Mouse (Mus musculus): ENCODE measurements around the gene Csf3. TPM values are rescaled to one million over a fixed set of nuclear protein-coding genes. Genes with fewer than 3 reads are reported as not detected.

Gene Csf3
- total and polyA plus RNA-seq, 3 experiments, result 0.21 TPM; not detected in 2

- dilution Hi-C loops (cut with MboI; ENCODE audit: extremely low pct_ligation_motif_present, extremely low pct_unique_long_range_greater_than_20kb, low sequenced_read_pairs), result no loop called here
- Histone ChIP-seq H3K9me3 (replicated peaks; ENCODE audit: low read length) (peaks cover under 1% of the 10 kb centered on the region), H3K9ac (ENCODE audit: insufficient read depth, low read depth) (no peak overlapping the region), H3K27me3 (replicated peaks) (peaks cover 70% of the 10 kb centered on the region), H3K79me2 (replicated peaks; ENCODE audit: control insufficient read depth, extremely low read depth, insufficient read depth, poor library complexity, severe bottlenecking) (no peaks in the 10 kb centered on the region), H3K27ac (ENCODE audit: insufficient read depth, low read depth) (no peak overlapping the region), H3K4me2 (ENCODE audit: insufficient read depth, low read depth, poor library complexity, severe bottlenecking) (no peak overlapping the region), H3K4me3 (replicated peaks in 1 of 3; ENCODE audit: low read depth in 2 of 3, low read length in 2 of 3, poor library complexity in 1 of 3) (no peak overlapping the region), H3K36me3 (replicated peaks in 1 of 2; ENCODE audit: control insufficient read depth in 1 of 2, insufficient read depth in 1 of 2, low read length in 1 of 2) (no peaks in the 10 kb centered on the region), H3K4me1 (ENCODE audit: control insufficient read depth in 1 of 2, insufficient read depth in 2 of 2) (peaks cover 6 to 7% of the 10 kb centered on the region in 2 experiments)
- no peak for DNase-seq (ENCODE audit: extremely low read depth)
- TF ChIP-seq MAFK (IDR thresholded peaks at IDR 0.05; ENCODE audit: insufficient replicate concordance, low read length) (peak; percentile 30; the same call in 1 of the 2 replicates), JUN (IDR thresholded peaks at IDR 0.05; ENCODE audit: insufficient read depth, low read depth, low read length) (no peak), CHD1 (IDR thresholded peaks at IDR 0.05; ENCODE audit: low read depth, low read length) (no peak), JUND (conservative IDR thresholded peaks at IDR 0.05; ENCODE audit: low read depth, low read length) (no peak), ETS1 (conservative IDR thresholded peaks at IDR 0.05; ENCODE audit: low read depth, low read length) (no peak), USF2 (conservative IDR thresholded peaks at IDR 0.05; ENCODE audit: low read depth, low read length) (no peak), ELF1 (IDR thresholded peaks at IDR 0.05; ENCODE audit: low read depth, low read length) (no peak)
- in situ Hi-C loops (cut with MboI; ENCODE audit: low pct_ligation_motif_present, low pct_unique_long_range_greater_than_20kb, low sequenced_read_pairs), result no loop called here
These were observed 38.9 kb downstream of the Csf3 start for GRCm38 (mm10) chr11:98740026-98740392.

- Histone ChIP-seq H3K27me3 (replicated peaks) (peaks cover 70% of the 10 kb centered on the region), H3K4me1 (ENCODE audit: control insufficient read depth in 1 of 2, insufficient read depth in 2 of 2) (peaks cover 6 to 8% of the 10 kb centered on the region in 2 experiments), H3K4me3 (replicated peaks in 1 of 3; ENCODE audit: low read depth in 2 of 3, low read length in 2 of 3, poor library complexity in 1 of 3) (peak within 1 kb of the TSS; percentile 27 to 81 (median 62)), H3K9ac (ENCODE audit: insufficient read depth, low read depth) (peak within 1 kb of the TSS; percentile 88), H3K27ac (ENCODE audit: insufficient read depth, low read depth) (no peak within 1 kb of the TSS), H3K4me2 (ENCODE audit: insufficient read depth, low read depth, poor library complexity, severe bottlenecking) (peak within 1 kb of the TSS; percentile 99), H3K9me3 (replicated peaks; ENCODE audit: low read length) (no peaks in the 10 kb centered on the region), H3K79me2 (replicated peaks; ENCODE audit: control insufficient read depth, extremely low read depth, insufficient read depth, poor library complexity, severe bottlenecking) (no peaks in the 10 kb centered on the region), H3K36me3 (replicated peaks in 1 of 2; ENCODE audit: control insufficient read depth in 1 of 2, insufficient read depth in 1 of 2, low read length in 1 of 2) (no peaks in the 10 kb centered on the region)
- dilution Hi-C loops (cut with MboI; ENCODE audit: extremely low pct_ligation_motif_present, extremely low pct_unique_long_range_greater_than_20kb, low sequenced_read_pairs), result no loop called here
- DNase-seq (ENCODE audit: extremely low read depth), result no peak
- in situ Hi-C loops (cut with MboI; ENCODE audit: low pct_ligation_motif_present, low pct_unique_long_range_greater_than_20kb, low sequenced_read_pairs), result no loop called here
- no peak for TF ChIP-seq ELF1 (IDR thresholded peaks at IDR 0.05; ENCODE audit: low read depth, low read length)
- no peak for TF ChIP-seq MEF2A (IDR thresholded peaks at IDR 0.05; ENCODE audit: borderline replicate concordance, low read depth, low read length)
- TF ChIP-seq HCFC1 (IDR thresholded peaks at IDR 0.05; ENCODE audit: low read depth, low read length), result no peak
- TF ChIP-seq NRF1 (IDR thresholded peaks at IDR 0.05; ENCODE audit: low read depth, low read length), result peak; percentile 67
- no peak; the same call in 1 of the 2 replicates for TF ChIP-seq MAZ (IDR thresholded peaks at IDR 0.05; ENCODE audit: low read depth, low read length)
- TF ChIP-seq USF1 (IDR thresholded peaks at IDR 0.05; ENCODE audit: low read depth, low read length), result no peak
- no peak for TF ChIP-seq ETS1 (conservative IDR thresholded peaks at IDR 0.05; ENCODE audit: low read depth, low read length)
- TF ChIP-seq EP300 (IDR thresholded peaks at IDR 0.05; ENCODE audit: low read length), result no peak
- no peak for TF ChIP-seq CHD2 (IDR thresholded peaks at IDR 0.05; ENCODE audit: low read length)
- no peak for TF ChIP-seq ZKSCAN1 (IDR thresholded peaks at IDR 0.05; ENCODE audit: borderline replicate concordance, low read depth, low read length)
- TF ChIP-seq JUN (IDR thresholded peaks at IDR 0.05; ENCODE audit: insufficient read depth, low read depth, low read length), result no peak
- no peak for TF ChIP-seq TBP (conservative IDR thresholded peaks at IDR 0.05; ENCODE audit: low read depth, low read length)
- TF ChIP-seq GABPA (IDR thresholded peaks at IDR 0.05; ENCODE audit: insufficient replicate concordance, low read depth, low read length), result no peak
- TF ChIP-seq CHD1 (IDR thresholded peaks at IDR 0.05; ENCODE audit: low read depth, low read length), result no peak
- TF ChIP-seq SIN3A (IDR thresholded peaks at IDR 0.05; ENCODE audit: low read length), result no peak
- no peak for TF ChIP-seq E2F4 (IDR thresholded peaks at IDR 0.05; ENCODE audit: insufficient replicate concordance, low read depth, low read length)
- TF ChIP-seq BHLHE40 (IDR thresholded peaks at IDR 0.05; ENCODE audit: low read depth, low read length), result peak; percentile 93
- 0 out of 2 replicates have a peak, but pooled peaks have one; percentile 32 for TF ChIP-seq RCOR1 (conservative IDR thresholded peaks at IDR 0.05; ENCODE audit: low read depth, low read length)
- TF ChIP-seq NELFE (IDR thresholded peaks at IDR 0.05; ENCODE audit: low read depth, low read length), result no peak
- no peak for TF ChIP-seq USF2 (conservative IDR thresholded peaks at IDR 0.05; ENCODE audit: low read depth, low read length)
- TF ChIP-seq MYC (IDR thresholded peaks at IDR 0.05; ENCODE audit: low read depth, low read length), result no peak
- TF ChIP-seq KAT2A (IDR thresholded peaks at IDR 0.05; ENCODE audit: insufficient replicate concordance, low read length), result no peak
- 0 out of 2 replicates have a peak, but pooled peaks have one; percentile 15 for TF ChIP-seq UBTF (IDR thresholded peaks at IDR 0.05; ENCODE audit: low read depth, low read length)
- TF ChIP-seq JUND (conservative IDR thresholded peaks at IDR 0.05; ENCODE audit: low read depth, low read length), result no peak
- TF ChIP-seq ZC3H11A (IDR thresholded peaks at IDR 0.05; ENCODE audit: low read depth, low read length), result no peak
- no peak for TF ChIP-seq RAD21 (IDR thresholded peaks at IDR 0.05; ENCODE audit: low read depth, low read length)
- no peak for TF ChIP-seq ZNF384 (IDR thresholded peaks at IDR 0.05; ENCODE audit: low read depth, low read length)
- no peak for TF ChIP-seq ZMIZ1 (IDR thresholded peaks at IDR 0.05; ENCODE audit: low read depth, low read length)
- no peak for TF ChIP-seq POLR2AphosphoS2 (IDR thresholded peaks at IDR 0.05; ENCODE audit: low read depth, low read length)
These were observed 39.5 kb downstream of the Csf3 start, which contains the start of gene Thra for GRCm38 (mm10) chr11:98740393-98741050. TSS of gene Thra (plus strand) at chr11:98740638.
